Mouse (Mus musculus) heart, embryonic 16.5 days (tissue): ENCODE data around the gene Casp3. TPM values are rescaled to one million over a fixed set of nuclear protein-coding genes. Genes with fewer than 3 reads are reported as not detected.
A peak's percentile ranks its signal among the peaks of the same experiment; 100 is the strongest.

Experiments used
- ATAC-seq: fragments of 200-750 bp; cut with Nextera tagmentation; replicated peaks from 2 replicates; pipeline ENCODE4 v1.8.0; 2017; ENCODE audit warnings: moderate number of reproducible peaks; ENCODE audit not compliant: insufficient read depth, low FRiP score; ENCODE audit errors: extremely low read depth
- H3K27ac ChIP-seq: fragments of 300-500 bp; sonication (generic); 2 replicates; pipeline ENCODE4 v1.5.1; 2014; ENCODE audit warnings: mild to moderate bottlenecking, low read length, control low read depth, moderate library complexity
- H3K27me3 ChIP-seq: fragments of 300-500 bp; sonication (generic); 2 replicates; pipeline ENCODE4 v1.6.1; 2014; ENCODE audit warnings: low read length, mixed read lengths; ENCODE audit not compliant: control insufficient read depth, insufficient read depth
- H3K36me3 ChIP-seq: fragments of 300-500 bp; sonication (generic); 2 replicates; pipeline ENCODE4 v1.6.1; 2014; ENCODE audit not compliant: control insufficient read depth, insufficient read depth
- H3K4me1 ChIP-seq: fragments of 300-500 bp; sonication (generic); 2 replicates; pipeline ENCODE4 v1.6.1; 2014; ENCODE audit warnings: low read length, mixed read lengths; ENCODE audit not compliant: control insufficient read depth, insufficient read depth
- H3K4me2 ChIP-seq: fragments of 300-500 bp; sonication (generic); 2 replicates; pipeline ENCODE4 v1.6.1; 2014; ENCODE audit warnings: low read depth, mild to moderate bottlenecking, control low read depth, low read length
- H3K4me3 ChIP-seq: fragments of 300-500 bp; sonication (generic); 2 replicates; pipeline ENCODE4 v1.5.1; 2014; ENCODE audit warnings: mild to moderate bottlenecking, control low read depth, low read length
- H3K9ac ChIP-seq: fragments of 300-500 bp; sonication (generic); 2 replicates; pipeline ENCODE4 v1.6.1; 2014; ENCODE audit warnings: low read length, control low read depth
- H3K9me3 ChIP-seq: fragments of 300-500 bp; sonication (generic); replicated peaks from 2 replicates; pipeline ENCODE4 v1.6.1; 2016; ENCODE audit warnings: low read length; ENCODE audit not compliant: control insufficient read depth
- WGBS: fragments of 180-500 bp; shearing (Covaris S2); extraction: QIAGEN DNeasy Blood & Tissue Kit; methylation state at CpG from one replicate; pipeline ENCODE4 v1.1.7; 2014; 5-methylcytosine and 5-hydroxymethylcytosine counted together
- polyA plus RNA-seq: library from polyadenylated mRNA; unstranded; fragments of >200 nt; fragmentation: Nextera tagmentation; extraction: Ambion mirVana; gene quantifications from 2 replicates; pipeline ENCODE4 v1.2.1, GENCODE M21; 2015

Casp3 gene
- polyA plus RNA-seq, 1 experiment from 2014 or later: 63.5 TPM

GRCm38 (mm10) chr8:46686664-46687336 is 69.7 kb downstream of the Casp3 start:
- peak; percentile 100 for ATAC-seq
- H3K36me3 ChIP-seq: no peaks in the 10 kb centered on the region
- H3K9me3 ChIP-seq: no peaks in the 10 kb centered on the region
- peak overlapping the region; percentile 60 for H3K4me2 ChIP-seq
- H3K4me1 ChIP-seq: no peaks in the 10 kb centered on the region
- no peaks in the 10 kb centered on the region for H3K27me3 ChIP-seq
- under 1% methylated on average over 19 of the region's 19 CpGs for WGBS
- peak overlapping the region; percentile 91 for H3K27ac ChIP-seq
- peak overlapping the region; percentile 71 for H3K4me3 ChIP-seq
- peak overlapping the region; percentile 89 for H3K9ac ChIP-seq

Other genes with a start within 250 kb of the Casp3 start
- gene Acsl1, start 146.3 kb upstream of the Casp3 start, polyA plus RNA-seq: 88.1 and 94.7 TPM in 2 replicates
- 9.7 and 9.9 TPM in 2 replicates for gene Cenpu, start 65.3 kb upstream of the Casp3 start, polyA plus RNA-seq
- 9.0 and 9.5 TPM in 2 replicates for gene Primpol, start 79 bp upstream of the Casp3 start, polyA plus RNA-seq
- gene Irf2, start 122.4 kb downstream of the Casp3 start, polyA plus RNA-seq: 16.7 and 22.5 TPM in 2 replicates